Mouse (Mus musculus): Measurements from ENCODE around the gene Crlf1. TPM values are rescaled to one million over a fixed set of nuclear protein-coding genes. Genes with fewer than 3 reads are reported as not detected.

Gene Crlf1
- total RNA-seq, 1 experiment from 2014 or later: not detected

DNA sequence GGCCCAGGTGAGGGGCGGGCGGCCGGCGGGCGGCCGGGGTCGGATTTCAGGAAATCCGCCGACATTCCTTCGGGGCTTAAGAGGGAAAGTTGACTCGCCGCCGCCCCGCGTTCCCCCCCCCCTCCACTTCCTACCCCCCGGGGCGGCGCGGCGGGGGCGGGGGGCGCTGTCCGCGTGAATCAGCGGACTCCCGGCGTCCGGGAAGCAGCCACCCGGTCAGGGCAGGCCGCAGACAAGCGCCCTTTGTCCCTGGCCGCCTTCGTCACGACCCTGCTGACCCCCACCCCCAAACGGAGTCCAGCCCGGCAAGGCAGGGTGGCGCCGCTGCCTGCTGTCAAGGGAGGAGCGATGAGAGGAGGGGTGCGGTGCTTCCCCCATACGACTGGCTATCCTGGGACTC, 3.4 kb upstream of the Crlf1 start:
- no peak for ATAC-seq (replicated peaks in 1 of 2; ENCODE audit: insufficient read depth in 1 of 2, low FRiP score in 2 of 2, low TSS enrichment in 1 of 2, low read depth in 1 of 2, poor library complexity in 2 of 2, severe bottlenecking in 2 of 2)

GRCm38 (mm10) chr8:70490061-70490879, 2.7 kb upstream of the Crlf1 start:
- ATAC-seq (replicated peaks in 1 of 2; ENCODE audit: insufficient read depth in 1 of 2, low FRiP score in 2 of 2, low TSS enrichment in 1 of 2, low read depth in 1 of 2, poor library complexity in 2 of 2, severe bottlenecking in 2 of 2): 0 out of 4 replicates have a peak, but pooled peaks of 1 of the 2 experiments have one; percentile 4

DNA sequence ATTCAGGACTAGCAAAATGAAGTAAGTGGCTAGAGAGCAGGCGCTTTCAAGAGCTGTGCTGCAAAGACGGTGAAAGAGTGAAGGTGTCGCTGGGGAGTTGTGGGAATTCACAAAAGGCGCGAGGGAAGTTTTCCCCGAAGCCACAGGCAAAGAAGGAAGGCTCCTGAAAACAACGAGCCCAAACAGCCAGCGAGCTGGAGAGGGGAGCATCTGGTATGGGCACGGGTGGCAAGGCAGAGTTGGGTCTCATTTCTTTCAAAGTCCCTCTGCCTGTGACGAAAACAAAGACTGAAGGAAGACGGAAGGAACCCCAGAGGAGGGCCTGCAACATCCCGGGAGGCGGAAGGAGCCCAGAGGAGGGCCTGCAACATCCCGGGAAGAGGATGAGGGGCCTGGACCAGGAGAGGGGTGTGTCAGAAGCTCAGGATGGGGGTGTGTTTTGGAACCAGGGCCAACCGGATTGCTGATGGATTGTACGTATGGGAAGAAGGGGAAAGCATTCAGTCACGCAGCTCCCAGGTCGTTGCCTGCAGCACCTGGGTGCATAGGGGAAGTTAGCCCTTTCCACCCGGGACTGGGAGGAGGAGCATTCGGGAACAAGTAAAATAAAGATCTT, 2.0 kb upstream of the Crlf1 start:
- ATAC-seq (replicated peaks in 1 of 2; ENCODE audit: insufficient read depth in 1 of 2, low FRiP score in 2 of 2, low TSS enrichment in 1 of 2, low read depth in 1 of 2, poor library complexity in 2 of 2, severe bottlenecking in 2 of 2): no peak

- ATAC-seq (replicated peaks in 1 of 2; ENCODE audit: insufficient read depth in 1 of 2, low FRiP score in 2 of 2, low TSS enrichment in 1 of 2, low read depth in 1 of 2, poor library complexity in 2 of 2, severe bottlenecking in 2 of 2): 0 out of 4 replicates have a peak, but pooled peaks of 1 of the 2 experiments have one; percentile 5
Observed at GRCm38 (mm10) chr8:70493692-70494415, 896 bp downstream of the Crlf1 start.

DNA sequence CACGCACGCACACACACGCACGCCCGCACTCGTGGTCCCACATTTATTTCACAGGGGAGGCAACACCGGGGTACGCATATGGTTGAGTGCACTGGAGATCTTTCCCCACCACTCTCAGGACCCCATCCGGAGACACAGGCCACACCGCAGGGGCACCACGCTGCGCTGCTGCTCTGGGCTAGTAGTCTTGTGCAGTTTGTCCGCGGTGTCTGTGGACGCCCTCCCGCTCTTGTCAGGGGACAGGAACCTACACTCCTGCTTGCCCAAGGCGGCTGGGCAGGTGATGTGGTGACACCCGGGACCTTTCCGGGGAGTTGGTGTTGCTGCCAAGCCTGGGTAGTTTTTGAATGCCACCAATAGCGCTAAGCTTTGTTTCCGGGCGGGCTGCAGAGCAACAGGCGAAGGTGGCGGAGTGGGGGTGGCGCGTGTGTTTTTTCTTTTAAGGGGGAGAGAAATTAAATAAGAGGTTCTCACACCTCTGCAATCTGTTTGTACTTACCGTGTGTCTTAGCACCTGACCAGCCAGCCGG, 1.5 kb downstream of the Crlf1 start:
- ATAC-seq (replicated peaks in 1 of 2; ENCODE audit: insufficient read depth in 1 of 2, low FRiP score in 2 of 2, low TSS enrichment in 1 of 2, low read depth in 1 of 2, poor library complexity in 2 of 2, severe bottlenecking in 2 of 2): 0 out of 4 replicates have a peak, but pooled peaks of 1 of the 2 experiments have one; percentile 22

GRCm38 (mm10) chr8:70495001-70495770, 2.2 kb downstream of the Crlf1 start:
- ATAC-seq (replicated peaks in 1 of 2; ENCODE audit: insufficient read depth in 1 of 2, low FRiP score in 2 of 2, low TSS enrichment in 1 of 2, low read depth in 1 of 2, poor library complexity in 2 of 2, severe bottlenecking in 2 of 2): no peak

- ATAC-seq (replicated peaks in 1 of 2; ENCODE audit: insufficient read depth in 1 of 2, low FRiP score in 2 of 2, low TSS enrichment in 1 of 2, low read depth in 1 of 2, poor library complexity in 2 of 2, severe bottlenecking in 2 of 2): no peak
Observed at GRCm38 (mm10) chr8:70495771-70496062, 2.8 kb downstream of the Crlf1 start.

- peak; percentile 9 to 14; a peak in 1 of 4 replicates for ATAC-seq (replicated peaks in 1 of 2; ENCODE audit: insufficient read depth in 1 of 2, low FRiP score in 2 of 2, low TSS enrichment in 1 of 2, low read depth in 1 of 2, poor library complexity in 2 of 2, severe bottlenecking in 2 of 2)
Observed at GRCm38 (mm10) chr8:70500386-70501301, 7.7 kb downstream of the Crlf1 start.

DNA sequence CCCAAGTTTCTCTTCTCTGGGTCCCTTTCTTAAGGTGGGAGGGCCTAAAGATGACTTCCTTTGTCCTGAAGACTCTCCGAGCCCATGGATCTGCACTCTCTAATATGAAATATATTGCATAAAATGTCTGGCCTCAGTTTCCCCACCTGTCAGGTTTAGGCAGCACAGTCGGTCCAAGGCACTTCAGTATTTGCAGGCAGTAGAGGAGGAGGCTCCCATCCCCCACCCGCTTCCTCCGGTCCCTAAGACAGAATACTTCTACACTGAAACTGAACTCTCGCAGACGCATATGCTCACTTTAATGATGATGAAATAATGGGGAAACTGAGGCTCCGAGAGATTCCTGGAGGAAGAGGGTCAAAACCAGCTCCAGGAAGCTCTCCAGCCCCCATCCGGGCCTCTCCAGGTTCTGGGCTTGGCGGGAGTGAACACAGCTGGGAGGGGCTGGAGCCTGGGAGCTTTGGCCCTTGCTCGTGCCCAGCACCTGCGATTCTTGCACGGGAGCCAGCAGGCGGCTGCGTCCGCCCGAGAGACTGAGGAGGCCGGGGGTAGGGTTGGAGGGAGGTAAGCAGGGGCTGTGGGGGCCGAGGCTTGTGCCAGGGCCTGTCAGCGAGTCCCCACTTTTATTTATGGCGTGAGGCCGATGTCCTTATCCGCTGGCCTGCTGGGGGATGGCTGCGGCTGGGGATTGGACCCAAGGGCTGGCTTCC, 9.0 kb downstream of the Crlf1 start:
- ATAC-seq (replicated peaks in 1 of 2; ENCODE audit: insufficient read depth in 1 of 2, low FRiP score in 2 of 2, low TSS enrichment in 1 of 2, low read depth in 1 of 2, poor library complexity in 2 of 2, severe bottlenecking in 2 of 2): no peak

DNA sequence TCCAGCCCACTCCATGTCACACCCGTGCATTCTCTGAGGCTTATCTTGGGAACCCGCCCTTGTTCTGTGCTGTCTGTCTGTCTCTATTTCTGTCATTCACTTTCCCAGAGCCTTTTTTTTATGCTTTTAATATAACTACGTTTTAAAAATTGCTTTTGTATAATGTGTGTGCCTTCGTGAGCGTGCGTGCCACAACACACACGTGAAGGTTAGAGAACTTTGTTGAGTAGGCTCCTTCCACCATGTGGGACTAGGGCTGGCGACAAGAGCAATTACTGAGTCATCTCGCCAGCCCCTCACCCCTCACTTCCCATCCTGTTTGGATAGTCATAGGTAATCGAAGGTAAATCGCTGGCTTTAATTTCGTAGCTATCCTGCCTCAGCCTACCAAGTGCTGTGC, 9.6 kb downstream of the Crlf1 start:
- ATAC-seq (replicated peaks in 1 of 2; ENCODE audit: insufficient read depth in 1 of 2, low FRiP score in 2 of 2, low TSS enrichment in 1 of 2, low read depth in 1 of 2, poor library complexity in 2 of 2, severe bottlenecking in 2 of 2): no peak

DNA sequence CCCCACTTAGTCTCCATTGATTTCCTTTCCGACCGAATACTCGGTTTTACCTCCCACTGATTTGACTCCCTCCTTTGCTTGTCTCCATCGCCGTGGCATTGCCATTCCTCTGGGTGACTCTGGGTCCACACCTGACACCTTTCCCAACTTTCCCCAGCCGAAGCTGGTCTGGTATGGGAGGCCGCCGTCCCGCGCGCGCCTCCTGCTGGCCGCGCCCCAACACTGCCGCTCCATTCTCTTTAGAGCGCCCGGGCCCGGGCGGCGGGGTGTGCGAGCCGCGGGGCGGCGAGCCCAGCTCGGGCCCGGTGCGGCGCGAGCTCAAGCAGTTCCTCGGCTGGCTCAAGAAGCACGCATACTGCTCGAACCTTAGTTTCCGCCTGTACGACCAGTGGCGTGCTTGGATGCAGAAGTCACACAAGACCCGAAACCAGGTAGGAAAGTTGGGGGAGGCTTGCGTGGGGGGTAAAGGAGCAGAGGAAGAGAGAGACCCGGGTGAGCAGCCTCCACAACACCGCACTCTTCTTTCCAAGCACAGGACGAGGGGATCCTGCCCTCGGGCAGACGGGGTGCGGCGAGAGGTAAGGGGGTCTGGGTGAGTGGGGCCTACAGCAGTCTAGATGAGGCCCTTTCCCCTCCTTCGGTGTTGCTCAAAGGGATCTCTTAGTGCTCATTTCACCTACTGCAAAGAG, 10.2 kb downstream of the Crlf1 start:
- no peak for ATAC-seq (replicated peaks in 1 of 2; ENCODE audit: insufficient read depth in 1 of 2, low FRiP score in 2 of 2, low TSS enrichment in 1 of 2, low read depth in 1 of 2, poor library complexity in 2 of 2, severe bottlenecking in 2 of 2)

DNA sequence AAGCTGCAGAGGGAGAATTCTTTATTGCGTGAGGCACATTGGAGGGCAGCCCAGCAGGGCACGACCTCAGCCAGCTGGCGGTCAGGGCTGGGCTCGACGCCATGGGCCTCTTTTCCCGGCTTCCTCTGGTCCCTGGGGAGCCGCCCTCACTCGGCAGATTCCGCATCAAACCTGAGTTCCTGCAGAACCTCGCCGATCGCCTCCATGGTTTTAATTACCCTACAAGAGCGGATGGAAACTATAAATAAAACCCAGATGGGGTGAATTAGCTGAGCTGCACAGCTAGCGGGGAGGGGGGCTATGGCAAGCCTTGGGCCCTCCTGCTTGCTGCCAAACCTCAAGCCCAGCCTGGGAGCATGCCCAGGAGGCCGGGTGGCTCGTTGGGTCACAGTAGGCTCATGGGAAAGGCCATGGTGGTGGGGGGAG, 11.3 kb downstream of the Crlf1 start:
- ATAC-seq (replicated peaks in 1 of 2; ENCODE audit: insufficient read depth in 1 of 2, low FRiP score in 2 of 2, low TSS enrichment in 1 of 2, low read depth in 1 of 2, poor library complexity in 2 of 2, severe bottlenecking in 2 of 2): no peak

GRCm38 (mm10) chr8:70504851-70505250, 11.9 kb downstream of the Crlf1 start:
- peak; percentile 17 to 29; a peak in 2 of 4 replicates for ATAC-seq (replicated peaks in 1 of 2; ENCODE audit: insufficient read depth in 1 of 2, low FRiP score in 2 of 2, low TSS enrichment in 1 of 2, low read depth in 1 of 2, poor library complexity in 2 of 2, severe bottlenecking in 2 of 2)

- peak in 1 of 2 experiments; percentile 9; a peak in 1 of 4 replicates for ATAC-seq (replicated peaks in 1 of 2; ENCODE audit: insufficient read depth in 1 of 2, low FRiP score in 2 of 2, low TSS enrichment in 1 of 2, low read depth in 1 of 2, poor library complexity in 2 of 2, severe bottlenecking in 2 of 2)
Observed at GRCm38 (mm10) chr8:70505698-70506327, 12.9 kb downstream of the Crlf1 start.
